Mouse (Mus musculus): ENCODE results near the gene Olfr1123.

GRCm38 (mm10) chr2:87437731-87438130 lies 21.3 kb downstream of the Olfr1123 start:
- TF ChIP-seq CTCF (IDR thresholded peaks at IDR 0.05; ENCODE audit: low read depth) (no peak), EP300 (optimal IDR thresholded peaks at IDR 0.05) (no peak)

Measured in stomach, postnatal 0 days (tissue).